Mouse (Mus musculus): Measurements from ENCODE around the gene Hs6st2. TPM values are rescaled to one million over a fixed set of nuclear protein-coding genes. Genes with fewer than 3 reads are reported as not detected.

Gene Hs6st2
- total RNA-seq, 2 experiments from 2014 or later, result 0.89 to 1.7 TPM

- intact Hi-C loops (cut with DNase I), result no loop called here
- DNase-seq (ENCODE audit: low spot score), result no peak
Measured at GRCm38 (mm10) chrX:51590448-51591010, 91.1 kb downstream of the Hs6st2 start.

GRCm38 (mm10) chrX:51585444-51585843 is 96.2 kb downstream of the Hs6st2 start:
- intact Hi-C loops (cut with DNase I), result no loop called here
- DNase-seq (ENCODE audit: low spot score), result no peak

- no peak for DNase-seq (ENCODE audit: low spot score)
- intact Hi-C loops (cut with DNase I), result no loop called here
Measured at GRCm38 (mm10) chrX:51581704-51582103, 100.0 kb downstream of the Hs6st2 start.

- DNase-seq (ENCODE audit: low spot score), result no peak
- intact Hi-C loops (cut with DNase I), result no loop called here
Measured at GRCm38 (mm10) chrX:51561880-51562279, 119.8 kb downstream of the Hs6st2 start.

- DNase-seq (ENCODE audit: low spot score), result no peak
- intact Hi-C loops (cut with DNase I), result no loop called here
Measured at GRCm38 (mm10) chrX:51539626-51540025, 142.0 kb downstream of the Hs6st2 start.

- no peak for DNase-seq (ENCODE audit: low spot score)
- intact Hi-C loops (cut with DNase I), result no loop called here
Measured at GRCm38 (mm10) chrX:51537082-51537481, 144.6 kb downstream of the Hs6st2 start.

DNA sequence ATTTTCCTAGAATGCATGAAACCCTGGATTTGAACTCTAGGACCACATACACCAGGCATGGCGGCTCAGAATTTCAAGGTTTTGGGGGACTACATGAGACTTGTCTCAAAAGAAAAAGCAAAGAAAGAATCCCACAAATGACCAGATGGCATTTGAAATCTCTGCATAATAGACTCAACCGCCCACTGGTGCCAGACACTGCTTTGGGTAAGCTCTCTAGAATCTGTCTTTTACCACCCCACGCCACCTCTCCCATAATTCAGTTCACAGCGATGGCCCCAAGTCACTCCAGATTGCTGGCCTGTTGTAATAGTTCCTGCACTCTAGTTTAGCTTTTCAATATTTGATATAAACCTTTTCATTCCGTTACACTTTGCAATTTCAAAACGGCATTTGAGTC is 146.4 kb downstream of the Hs6st2 start:
- intact Hi-C loops (cut with DNase I), result no loop called here

GRCm38 (mm10) chrX:51531136-51531535 is 150.5 kb downstream of the Hs6st2 start:
- intact Hi-C loops (cut with DNase I), result loop anchor here (5.0 kb wide), 1 partner anchor 1141 kb away; no protein-coding TSS in a partner anchor
- DNase-seq (ENCODE audit: low spot score), result no peak

More for the DNA sequence above, 146.4 kb downstream of the Hs6st2 start:
- DNase-seq (ENCODE audit: low spot score), result no peak

GRCm38 (mm10) chrX:51528601-51529000 is 153.1 kb downstream of the Hs6st2 start:
- intact Hi-C loops (cut with DNase I), result no loop called here
- no peak for DNase-seq (ENCODE audit: low spot score)

DNA sequence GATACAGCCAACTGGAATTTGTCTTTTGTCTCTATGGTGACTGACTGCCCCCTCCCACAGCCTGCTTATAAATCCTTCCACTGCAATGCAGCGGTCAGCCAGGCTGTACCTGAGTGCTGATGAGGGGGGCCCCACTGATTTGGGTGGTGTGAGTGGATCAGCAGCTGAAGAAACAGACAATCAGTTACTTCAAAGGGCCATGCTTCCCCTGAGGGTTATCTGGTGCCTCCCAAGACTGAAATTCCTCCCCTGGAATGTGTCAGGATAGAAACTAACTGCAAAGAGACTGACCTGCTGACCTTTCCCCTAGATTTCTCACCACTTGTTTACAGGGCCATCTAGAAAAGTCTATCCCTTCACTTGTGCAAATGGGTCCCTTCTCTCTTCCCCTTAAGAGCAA is 166.8 kb downstream of the Hs6st2 start:
- DNase-seq (ENCODE audit: low spot score), result no peak
- intact Hi-C loops (cut with DNase I), result no loop called here

GRCm38 (mm10) chrX:51506526-51506925 is 175.1 kb downstream of the Hs6st2 start:
- no peak for DNase-seq (ENCODE audit: low spot score)
- intact Hi-C loops (cut with DNase I), result loop anchor here (10.0 kb wide), 1 partner anchor 168 kb away; no protein-coding TSS in a partner anchor

DNA sequence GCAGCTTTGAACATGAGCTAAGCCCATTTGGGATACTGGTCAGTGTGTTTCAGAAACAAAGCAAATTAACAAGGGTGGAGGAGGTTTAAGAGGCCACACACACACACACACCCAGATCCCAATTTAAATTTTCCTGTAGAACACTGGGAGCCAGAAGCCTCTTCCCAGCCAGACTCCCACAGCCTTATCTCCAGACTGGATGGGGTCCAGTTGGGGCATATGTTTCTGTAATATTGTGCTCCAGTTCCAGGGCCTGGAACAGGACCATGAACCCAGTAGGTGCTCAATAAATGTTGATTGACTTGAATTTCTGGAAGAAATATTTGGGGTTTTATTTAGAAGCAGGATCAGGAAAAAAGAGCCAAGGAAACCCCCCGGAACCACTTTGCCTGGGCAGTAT is 176.0 kb downstream of the Hs6st2 start:
- intact Hi-C loops (cut with DNase I), result loop anchor here (10.0 kb wide), 1 partner anchor 169 kb away; no protein-coding TSS in a partner anchor
- DNase-seq (ENCODE audit: low spot score), result no peak

- intact Hi-C loops (cut with DNase I), result loop anchor here (10.0 kb wide), 1 partner anchor 171 kb away; no protein-coding TSS in a partner anchor
- DNase-seq (ENCODE audit: low spot score), result no peak
Measured at GRCm38 (mm10) chrX:51503781-51504471, 177.7 kb downstream of the Hs6st2 start.

DNA sequence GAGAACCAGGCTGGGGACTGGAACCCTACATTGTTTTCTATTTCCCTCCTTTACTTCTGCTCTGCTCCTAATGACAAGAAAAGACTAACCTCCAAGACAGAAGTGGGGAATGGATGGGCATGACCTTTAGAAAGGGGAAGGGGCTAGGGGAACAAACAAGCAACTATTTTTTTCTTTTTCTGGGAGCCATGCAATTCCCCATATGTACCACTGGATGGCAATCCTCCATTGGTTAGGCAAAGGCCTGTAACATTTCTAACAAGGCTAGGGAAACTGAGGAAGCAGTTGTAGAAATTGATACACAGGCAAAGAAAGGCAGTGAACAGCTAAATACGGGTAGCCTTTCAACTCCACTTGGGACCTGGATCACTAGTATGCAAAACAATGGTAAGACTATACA is 183.8 kb downstream of the Hs6st2 start:
- no peak for DNase-seq (ENCODE audit: low spot score)
- intact Hi-C loops (cut with DNase I), result loop anchor here (10.0 kb wide), 1 partner anchor 217 kb away; no protein-coding TSS in a partner anchor

DNA sequence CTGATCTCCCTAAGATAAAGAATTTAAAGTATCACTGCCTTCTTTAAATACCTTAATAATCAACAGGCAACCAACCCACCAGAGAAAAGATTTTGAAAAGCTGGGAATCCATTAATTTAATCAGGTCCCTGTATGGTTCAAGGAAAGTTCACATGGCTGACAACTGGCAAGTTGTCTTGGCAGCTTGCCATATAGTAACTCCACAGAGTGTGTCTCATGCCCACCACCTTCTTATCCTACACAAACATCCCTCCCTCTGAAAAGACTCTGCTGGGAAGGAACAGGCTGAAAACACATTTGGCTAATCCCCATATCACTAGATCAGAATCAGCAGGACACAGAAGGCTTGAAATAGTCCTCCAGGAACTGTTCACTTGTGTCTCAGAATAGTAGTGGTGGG is 193.3 kb downstream of the Hs6st2 start:
- no peak for DNase-seq (ENCODE audit: low spot score)
- intact Hi-C loops (cut with DNase I), result no loop called here

DNA sequence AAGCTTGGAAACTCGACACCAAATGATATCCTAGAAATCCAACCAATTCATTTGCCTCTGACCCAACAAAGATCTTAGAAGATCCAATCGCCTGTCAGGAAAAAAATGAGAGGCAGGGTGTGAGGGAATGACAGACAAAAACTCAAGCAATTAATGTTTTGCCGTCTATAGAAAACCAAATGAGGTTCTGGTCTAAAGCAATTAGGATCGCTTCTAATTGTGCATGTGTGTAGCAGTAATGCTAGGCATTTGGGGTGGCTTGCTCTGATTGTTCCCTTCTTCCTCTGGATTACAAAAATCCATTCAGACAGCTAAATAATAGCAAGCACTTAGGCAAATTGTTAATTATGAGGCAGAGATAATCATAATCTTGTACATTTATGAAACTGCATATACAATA is 212.2 kb downstream of the Hs6st2 start:
- no peak for DNase-seq (ENCODE audit: low spot score)
- intact Hi-C loops (cut with DNase I), result no loop called here

- no peak for DNase-seq (ENCODE audit: low spot score)
- intact Hi-C loops (cut with DNase I), result no loop called here
Measured at GRCm38 (mm10) chrX:51461413-51461812, 220.2 kb downstream of the Hs6st2 start.

- intact Hi-C loops (cut with DNase I), result no loop called here
Measured at GRCm38 (mm10) chrX:51443366-51443765, 238.3 kb downstream of the Hs6st2 start.

DNA sequence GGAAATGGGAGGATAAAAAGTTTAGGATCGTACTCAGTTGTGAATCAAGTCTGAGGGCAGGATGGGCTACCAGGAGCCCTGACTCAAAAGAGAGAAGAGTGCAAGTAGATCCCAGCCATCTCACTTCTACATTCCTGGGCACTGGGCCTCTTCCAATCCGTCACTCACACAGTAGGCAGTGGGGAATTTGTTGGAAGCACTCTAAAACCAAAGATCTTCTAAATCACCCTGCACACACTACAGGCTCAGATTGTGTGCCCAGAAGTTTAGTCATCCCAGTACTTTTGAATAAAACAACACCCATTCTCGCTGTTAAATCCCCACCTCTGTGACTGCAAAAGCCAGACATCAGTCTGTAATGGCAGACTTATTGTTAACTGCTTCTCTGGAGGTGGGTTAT is 249.9 kb downstream of the Hs6st2 start:
- intact Hi-C loops (cut with DNase I), result no loop called here
- no peak for DNase-seq (ENCODE audit: low spot score)

More at GRCm38 (mm10) chrX:51443366-51443765, 238.3 kb downstream of the Hs6st2 start:
- no peak for DNase-seq (ENCODE audit: low spot score)

DNA sequence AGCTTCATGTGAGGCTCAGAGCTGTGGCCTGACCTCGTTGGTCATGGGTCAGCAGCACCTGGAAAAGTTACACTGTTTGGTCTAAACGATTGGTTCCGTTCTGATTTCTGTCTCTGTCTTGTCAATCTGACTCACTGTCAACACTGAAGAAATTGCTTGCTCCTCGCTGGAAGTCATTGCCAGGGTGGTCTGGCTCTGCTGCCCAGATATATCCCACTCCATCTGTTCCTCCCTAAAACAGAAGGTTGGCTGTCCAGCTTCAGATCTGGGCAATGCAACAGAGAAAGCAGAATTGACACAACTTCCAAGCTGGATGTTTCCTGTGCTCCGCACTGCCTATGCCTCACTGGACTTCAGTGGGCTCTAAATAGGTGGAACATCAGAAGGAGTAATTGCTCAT is 256.6 kb downstream of the Hs6st2 start:
- no peak for DNase-seq (ENCODE audit: low spot score)
- intact Hi-C loops (cut with DNase I), result no loop called here

GRCm38 (mm10) chrX:51410289-51410688 is 271.4 kb downstream of the Hs6st2 start:
- DNase-seq (ENCODE audit: low spot score), result no peak
- intact Hi-C loops (cut with DNase I), result no loop called here
